Mouse (Mus musculus): ENCODE measurements around the gene Tnik. TPM values are rescaled to one million over a fixed set of nuclear protein-coding genes. Genes with fewer than 3 reads are reported as not detected.
A peak's percentile ranks its signal among the peaks of the same experiment; 100 is the strongest.

Tnik gene
- total RNA-seq, 2 experiments from 2014 or later, result 33.4 to 41.6 TPM

DNA sequence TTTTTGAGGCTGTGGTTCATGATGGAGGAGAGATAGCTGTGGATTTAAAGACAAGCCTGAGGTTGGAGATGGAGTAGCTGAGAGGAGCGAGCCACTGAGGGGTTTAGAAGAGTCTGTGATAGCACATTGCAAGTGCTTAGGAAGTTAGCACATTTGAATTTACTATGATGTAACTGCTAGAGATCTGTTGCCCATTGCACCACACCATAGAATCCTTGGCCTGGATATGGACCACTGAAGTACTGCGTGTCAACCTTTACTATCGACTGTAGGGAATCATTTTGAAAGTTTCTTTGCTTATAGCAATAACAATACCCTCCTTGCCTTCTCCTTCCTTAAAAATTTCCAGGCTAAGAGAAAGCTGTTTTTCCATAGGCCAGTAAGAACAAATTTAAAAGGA is 80.2 kb downstream of the Tnik start:
- intact Hi-C loops (cut with DNase I), result no loop called here
- no peak for DNase-seq

DNA sequence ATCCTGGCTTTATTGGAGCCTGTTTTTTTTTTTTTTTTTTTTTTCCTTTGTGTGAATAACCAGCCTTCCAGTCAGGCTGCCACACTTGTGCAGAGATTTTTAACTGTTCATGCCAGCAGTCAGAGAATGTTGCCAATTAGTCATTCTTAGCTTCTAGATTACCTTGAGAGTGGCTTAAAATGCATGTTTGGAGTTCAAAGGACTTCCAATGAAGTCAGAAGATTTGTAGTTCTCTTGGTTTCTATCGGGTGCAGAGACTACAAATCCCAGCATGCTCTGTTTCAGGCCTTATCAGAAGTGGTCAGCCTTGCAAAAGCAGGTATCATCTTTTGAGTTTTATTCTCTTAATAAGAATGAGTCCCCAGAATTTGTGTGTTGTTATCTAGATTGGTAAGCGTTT is 80.6 kb downstream of the Tnik start:
- DNase-seq, result no peak
- intact Hi-C loops (cut with DNase I), result no loop called here

DNA sequence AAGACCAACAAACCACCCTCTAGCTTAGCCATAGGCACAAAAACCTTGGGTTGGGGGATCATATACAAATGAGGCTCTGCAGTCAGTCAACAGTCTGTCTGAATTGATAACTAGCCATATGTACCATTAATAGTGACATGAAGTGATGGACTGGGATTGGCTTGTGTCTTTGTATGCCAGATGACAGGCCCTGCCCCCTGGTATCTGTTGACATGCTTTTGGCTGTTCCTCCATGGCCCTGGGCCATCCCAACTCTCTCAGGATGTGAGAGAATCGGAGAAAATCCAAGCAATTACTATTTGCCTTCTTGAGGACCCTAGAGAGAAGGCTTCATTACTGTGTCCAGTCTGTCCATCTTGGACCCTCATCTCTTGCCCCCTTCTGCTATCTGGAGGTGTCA is 82.4 kb downstream of the Tnik start:
- intact Hi-C loops (cut with DNase I), result no loop called here

DNA sequence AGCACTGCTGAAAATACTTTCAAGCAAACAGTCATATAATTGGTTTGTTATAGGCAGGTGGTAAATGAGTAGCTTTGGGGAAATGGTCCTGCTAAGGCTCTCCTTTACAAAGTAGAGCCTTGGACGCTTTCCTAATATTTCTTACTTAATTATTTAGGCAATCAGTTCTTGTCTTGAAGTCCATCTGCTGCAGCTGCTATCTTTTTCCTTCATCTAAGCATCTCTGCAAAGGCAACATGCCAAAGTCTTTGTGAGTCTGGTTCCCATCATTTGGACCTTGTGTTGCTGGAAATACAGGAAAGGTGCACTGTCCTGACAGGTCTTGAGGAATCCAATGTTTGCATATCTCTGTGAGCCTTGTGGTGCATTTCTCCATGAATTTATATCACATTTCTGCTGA is 82.9 kb downstream of the Tnik start:
- DNase-seq, result no peak
- intact Hi-C loops (cut with DNase I), result no loop called here

More for the DNA sequence above, 82.4 kb downstream of the Tnik start:
- DNase-seq, result no peak

DNA sequence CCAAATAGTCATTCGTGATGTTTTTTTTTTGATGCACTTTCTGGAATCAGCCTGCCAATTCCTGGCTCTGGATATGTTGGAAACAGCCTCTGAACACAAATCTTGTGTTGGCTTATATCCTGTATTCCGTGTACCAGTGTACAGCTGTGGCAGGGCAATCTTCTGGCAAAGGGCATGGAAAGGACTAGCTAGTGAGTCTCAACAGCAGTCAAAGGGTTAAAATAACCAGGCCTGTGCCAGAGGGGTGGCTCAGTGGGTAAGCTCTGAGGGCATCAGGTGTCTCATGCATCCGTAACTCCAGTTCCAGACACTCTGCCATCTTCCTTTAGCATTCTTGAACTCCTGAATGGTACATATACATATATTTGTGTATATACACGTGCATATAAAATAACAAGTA is 83.5 kb downstream of the Tnik start:
- no peak for DNase-seq
- intact Hi-C loops (cut with DNase I), result no loop called here

DNA sequence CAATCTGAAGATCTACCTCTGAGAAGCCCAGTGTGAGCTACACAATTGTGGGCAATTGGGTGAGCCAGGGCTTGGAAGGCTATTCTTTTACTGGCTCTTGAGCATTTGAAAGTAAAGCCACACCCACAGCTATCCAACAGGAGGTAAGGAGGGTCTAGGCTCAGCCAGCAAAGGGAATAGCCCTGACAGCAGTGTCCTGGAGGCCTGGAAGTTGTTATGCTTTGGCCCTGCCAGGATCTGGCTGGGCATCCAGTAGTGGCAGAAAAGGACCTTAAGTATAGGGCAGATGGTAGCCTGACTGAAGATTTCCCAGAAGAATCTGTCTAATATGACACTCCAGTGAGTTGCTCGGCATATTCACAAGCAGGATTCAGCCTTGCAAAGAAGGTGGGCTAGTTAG is 85.7 kb downstream of the Tnik start:
- intact Hi-C loops (cut with DNase I), result no loop called here

DNA sequence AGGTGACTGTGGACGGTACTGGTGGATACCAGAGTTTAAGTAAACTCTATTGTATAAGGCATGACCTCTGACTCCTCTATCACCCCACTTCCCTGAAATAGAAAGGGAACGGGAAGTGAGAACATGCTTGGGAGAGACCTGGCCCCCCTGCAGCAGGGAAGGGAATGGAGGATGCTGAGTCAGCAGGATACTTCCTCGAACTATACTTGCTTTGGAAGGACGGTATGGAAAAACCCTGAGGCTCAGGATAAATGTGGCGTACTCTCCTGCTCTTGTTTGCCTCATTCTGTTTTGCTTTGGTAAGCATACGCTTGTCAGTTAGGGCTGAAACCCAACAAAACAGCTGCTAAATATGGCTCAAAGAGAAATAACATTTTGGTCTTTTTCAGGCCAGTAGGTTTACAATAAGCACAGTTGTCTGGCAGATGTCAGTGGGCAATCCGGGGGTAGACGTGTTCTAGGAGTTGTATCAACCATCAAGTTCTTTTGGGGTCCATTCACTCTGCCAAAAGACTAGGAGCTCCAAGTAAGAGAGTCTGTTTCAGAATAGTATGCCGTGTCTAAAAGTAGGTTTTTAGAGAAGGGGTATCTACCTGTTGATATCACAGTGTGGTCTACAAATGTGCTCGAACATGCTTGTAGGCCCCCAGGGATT is 87.3 kb downstream of the Tnik start:
- DNase-seq, result no peak
- intact Hi-C loops (cut with DNase I), result no loop called here

More for the DNA sequence above, 85.7 kb downstream of the Tnik start:
- DNase-seq, result no peak

DNA sequence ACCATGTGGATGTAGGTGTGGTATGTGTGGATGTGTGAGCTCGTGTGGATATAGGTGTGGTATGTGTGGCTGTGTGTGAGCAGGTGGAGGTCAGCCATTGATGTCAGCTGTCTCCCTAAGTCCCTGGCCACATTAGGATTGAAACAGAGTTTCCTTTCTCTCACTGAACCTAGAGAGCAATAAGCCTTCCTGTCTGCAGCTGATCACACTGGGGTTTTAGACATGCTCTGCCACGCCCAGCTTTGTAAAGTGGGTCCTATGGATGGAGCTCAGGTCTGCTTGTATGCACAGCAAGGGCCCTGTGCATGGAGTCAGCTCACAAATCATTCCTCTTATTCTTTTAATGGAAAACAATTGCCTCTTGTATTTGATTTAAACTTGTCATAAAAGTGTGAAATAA is 95.4 kb downstream of the Tnik start:
- intact Hi-C loops (cut with DNase I), result no loop called here
- no peak for DNase-seq

DNA sequence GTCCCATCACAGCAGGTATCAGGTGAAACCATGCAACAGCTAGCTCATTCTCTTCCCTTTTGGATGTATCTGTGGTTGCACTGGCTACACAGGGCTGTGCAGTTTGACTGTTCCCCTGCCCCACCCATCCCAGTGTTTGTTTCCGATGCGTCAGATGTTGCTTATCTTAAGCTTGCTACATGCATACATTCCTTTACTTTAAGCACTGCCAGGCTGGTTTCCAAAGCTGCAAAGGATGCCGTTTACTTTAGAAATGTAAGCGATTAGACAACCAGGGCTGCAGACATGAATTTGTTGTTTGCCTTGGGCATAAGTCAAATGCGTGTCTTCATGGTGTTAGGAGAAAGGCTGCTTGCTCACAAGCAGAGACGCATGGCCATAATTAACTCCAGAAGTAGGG is 96.1 kb downstream of the Tnik start:
- intact Hi-C loops (cut with DNase I), result no loop called here
- DNase-seq, result no peak

DNA sequence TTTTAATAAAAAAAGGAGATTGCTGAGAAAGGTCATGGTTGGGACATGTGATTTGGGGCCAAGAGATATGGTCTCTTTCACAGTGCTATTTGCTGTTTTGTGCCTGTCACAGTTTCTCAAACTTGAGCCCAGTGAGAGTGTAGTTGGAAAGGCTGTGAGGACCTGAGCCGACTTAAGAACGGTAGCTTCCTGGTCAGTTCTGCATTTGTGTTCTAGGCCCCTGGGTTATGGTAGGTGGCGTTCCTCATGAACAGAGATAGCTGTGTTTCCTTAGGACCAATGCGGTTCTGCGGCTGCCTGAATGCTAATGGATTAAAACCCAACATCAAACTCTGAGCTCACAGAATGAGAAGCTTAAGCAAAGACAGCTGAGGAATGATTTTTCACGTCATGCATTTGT is 98.0 kb downstream of the Tnik start:
- intact Hi-C loops (cut with DNase I), result no loop called here
- DNase-seq, result no peak

DNA sequence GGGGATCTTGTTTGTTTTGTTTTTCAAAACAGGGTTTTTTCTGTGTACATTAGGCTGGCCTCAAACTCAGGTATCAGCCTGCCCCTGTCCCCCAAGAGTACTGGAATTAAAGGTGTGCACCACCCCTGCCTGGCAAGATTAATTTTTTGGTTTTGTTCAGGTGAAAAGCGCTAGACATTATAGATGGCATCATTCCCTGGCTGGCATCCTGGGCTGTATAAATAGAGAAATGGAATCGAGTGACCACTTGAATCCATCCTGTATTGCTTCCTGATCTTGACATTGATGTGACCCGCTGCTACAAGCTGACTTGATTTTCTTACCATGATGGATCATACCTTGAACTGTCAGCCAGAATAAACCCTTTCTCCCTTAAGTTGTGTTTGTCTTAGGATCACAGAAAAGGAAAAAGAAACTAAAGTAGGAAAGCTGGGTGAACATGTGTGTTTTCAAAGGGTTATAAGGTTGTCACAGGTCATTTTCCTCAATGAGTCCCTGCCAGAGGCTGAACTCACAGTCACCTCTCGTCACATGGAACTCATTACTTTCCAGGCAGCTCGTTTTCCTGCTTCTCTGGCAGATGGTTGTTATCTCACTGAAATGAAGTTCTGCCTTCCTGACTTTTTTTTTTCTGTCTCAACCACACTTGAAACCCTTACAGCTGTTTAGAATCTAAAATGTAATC is 100.6 kb downstream of the Tnik start:
- no peak for DNase-seq
- intact Hi-C loops (cut with DNase I), result no loop called here

DNA sequence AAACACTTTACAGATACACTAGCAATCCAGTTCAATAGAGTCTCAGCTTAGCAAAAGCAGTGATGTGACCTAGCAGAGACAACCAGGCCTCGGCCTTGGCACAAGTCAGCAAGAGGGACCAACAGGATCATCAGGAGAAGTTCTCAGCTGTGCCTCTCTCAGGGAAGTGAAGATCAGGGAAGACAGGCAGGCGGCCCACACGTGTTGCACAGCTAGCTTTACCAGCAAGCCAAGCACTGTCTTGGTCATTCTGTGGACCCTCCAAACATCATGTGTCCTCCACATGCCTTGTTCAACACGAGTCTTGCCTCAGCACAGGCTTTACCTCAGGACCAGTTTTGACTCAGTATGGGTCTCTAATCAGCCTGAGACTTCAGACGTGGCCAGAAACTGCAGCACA is 105.7 kb downstream of the Tnik start:
- no peak for DNase-seq
- intact Hi-C loops (cut with DNase I), result no loop called here

DNA sequence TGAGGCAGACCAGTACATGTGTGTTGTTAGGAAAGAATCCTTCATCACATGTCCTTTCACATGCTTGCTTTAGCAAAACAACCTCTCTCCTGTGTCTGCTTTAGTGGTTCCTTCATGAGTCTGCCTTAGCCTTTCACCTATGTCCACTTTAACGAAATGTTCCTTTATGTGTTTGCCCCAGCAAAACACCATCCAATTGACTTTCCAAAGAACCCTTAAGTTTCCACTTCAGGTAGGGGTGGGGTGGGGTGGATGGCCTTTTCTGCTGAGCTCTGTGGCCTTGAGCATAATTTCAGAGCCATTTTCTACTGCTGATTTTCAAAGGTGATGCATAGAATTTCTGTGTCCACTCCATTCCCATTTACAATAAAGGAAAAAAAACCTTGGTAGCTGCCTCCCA is 106.3 kb downstream of the Tnik start:
- intact Hi-C loops (cut with DNase I), result no loop called here
- DNase-seq, result no peak

DNA sequence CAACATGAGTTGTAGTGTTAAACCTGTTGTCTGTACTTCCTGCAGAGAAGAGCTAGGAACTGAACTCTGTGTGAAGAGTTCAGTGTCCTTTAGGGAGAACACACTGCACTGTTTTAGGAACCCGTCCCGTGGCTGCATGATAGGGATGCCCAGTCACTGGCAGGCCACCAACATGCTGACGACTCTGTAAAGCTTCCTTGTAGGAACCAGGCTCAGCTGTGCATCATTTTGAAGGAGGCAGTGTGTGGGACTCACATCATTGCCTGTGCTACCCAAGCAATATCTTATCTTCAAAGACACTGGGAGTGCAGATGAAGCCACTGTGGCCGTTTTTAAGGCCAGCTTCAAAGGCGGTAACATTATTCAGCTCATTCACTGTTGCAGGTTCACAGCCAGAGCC is 106.7 kb downstream of the Tnik start:
- peak; percentile 43 to 57 for DNase-seq
- intact Hi-C loops (cut with DNase I), result no loop called here

DNA sequence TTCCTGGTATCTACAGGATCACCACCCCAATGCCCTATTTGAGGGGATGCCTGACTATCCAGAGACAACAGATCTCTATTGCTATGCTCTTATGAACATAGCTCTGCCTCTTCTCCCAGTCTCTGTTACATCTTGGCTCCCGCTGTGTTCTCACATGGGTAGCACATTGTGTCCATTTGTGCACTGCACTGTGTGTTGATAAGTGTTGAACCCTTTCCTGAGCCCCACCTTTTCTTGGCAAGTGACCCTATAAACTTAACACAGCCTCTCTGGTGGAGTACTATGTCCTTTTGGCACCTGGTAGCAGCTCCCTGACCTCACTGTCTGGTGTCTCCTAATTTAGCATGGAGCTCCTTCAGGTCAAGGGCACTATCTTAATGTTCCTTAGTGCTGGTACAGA is 108.6 kb downstream of the Tnik start:
- intact Hi-C loops (cut with DNase I), result no loop called here
- peak; percentile 33 to 54 for DNase-seq

DNA sequence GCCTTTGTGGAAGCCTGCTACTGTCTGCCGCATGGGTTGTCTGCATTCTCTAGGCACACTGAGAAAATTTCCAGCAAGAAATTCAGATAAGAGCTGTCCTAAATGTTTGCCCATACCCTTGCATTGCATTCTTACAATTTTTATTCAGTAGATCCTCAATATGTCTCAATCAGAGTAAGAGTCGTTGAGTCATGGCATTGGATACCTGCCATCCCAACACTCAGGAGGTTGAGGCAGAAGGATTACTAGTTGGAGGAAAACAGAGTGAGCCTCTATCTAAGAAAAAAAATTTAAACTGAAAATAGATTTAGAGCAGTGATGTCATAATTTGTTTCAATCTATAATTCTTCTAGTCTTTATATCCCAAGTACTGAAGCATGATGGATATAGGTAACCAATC is 109.4 kb downstream of the Tnik start:
- intact Hi-C loops (cut with DNase I), result no loop called here

DNA sequence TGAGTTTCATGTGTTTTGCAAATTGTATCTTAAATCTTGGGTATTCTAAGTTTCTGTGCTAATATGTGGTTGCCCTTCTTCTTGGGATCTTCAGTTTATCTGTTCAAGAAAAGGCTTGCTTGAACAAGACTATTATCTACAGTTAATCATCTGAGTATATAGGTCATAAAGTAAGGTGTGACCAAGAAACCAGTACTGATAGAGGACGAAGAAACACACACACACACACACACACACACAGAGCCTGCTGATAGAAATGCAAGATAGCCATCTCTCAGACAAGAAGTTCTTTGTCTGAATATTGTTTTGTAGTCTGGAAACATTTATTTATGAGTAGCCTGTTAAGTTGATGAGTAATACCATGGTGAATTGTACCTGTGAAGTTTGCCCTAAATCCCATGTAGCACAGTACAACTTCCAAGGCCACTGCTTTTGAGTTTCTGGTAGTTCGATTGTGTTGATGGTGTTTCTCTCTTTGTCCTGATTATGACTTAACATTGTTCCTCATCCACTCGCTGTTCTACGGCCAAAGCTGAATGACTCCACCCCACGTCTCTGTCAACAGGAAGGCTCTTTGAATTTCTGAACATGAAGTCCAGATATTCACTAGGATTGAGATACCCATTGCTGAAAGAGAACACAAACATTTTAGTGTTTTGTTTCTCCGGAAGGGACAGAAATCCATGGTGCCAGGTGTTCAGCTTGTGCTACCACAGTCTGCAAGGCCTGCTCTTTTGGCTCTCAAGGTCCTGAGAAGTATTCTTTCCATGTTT is 111.9 kb downstream of the Tnik start:
- intact Hi-C loops (cut with DNase I), result no loop called here
- no peak for DNase-seq

More for the DNA sequence above, 109.4 kb downstream of the Tnik start:
- no peak for DNase-seq

DNA sequence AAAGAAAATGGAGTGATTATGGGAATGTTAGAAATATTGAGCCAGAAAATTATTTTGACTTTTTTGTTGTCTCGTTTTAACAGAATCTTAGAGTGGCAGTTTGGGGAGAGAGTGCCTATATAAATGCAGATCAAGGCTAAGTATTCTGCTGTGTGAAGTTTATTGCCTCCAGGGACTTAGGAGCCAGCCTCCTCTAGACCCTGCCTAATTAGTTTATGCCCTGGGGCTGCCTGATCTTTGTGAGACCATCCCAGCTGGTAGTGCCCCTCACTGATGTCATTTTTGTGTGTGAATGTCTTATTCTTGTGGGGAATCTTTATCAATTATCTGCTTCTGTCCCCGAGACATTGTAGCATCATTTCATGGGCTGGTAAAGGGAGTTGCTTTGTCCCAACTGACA is 117.2 kb downstream of the Tnik start:
- DNase-seq, result no peak
- intact Hi-C loops (cut with DNase I), result no loop called here

DNA sequence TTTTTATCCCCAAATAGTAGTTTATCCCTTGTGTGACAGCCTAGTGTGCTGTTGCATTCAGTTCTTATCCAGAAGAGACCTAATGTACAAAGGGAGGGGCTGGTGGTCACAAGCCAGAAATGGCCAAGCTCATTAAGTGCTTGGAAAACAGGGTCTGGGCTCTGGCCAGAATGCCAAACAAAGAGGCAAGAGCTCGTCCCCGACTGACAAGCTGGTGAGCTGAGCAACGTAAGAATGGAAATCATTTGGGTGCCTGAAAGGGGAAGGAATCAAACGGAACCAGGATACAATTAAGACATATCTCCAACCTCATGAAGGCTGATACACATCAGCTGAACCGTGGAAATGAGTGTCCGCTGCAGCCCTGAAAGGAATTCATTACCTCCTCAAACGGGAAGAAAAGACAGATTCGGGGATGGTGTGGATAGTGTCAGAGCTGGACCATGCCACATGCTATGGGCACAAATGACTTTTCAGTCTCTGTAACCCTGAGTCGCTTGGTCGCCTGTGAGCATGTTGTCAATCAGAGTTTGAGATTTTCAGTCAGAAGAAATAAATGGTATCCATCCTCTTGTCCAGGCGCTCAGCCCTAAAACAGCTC is 120.6 kb downstream of the Tnik start:
- peak; percentile 9 to 23 for DNase-seq
- intact Hi-C loops (cut with DNase I), result no loop called here

DNA sequence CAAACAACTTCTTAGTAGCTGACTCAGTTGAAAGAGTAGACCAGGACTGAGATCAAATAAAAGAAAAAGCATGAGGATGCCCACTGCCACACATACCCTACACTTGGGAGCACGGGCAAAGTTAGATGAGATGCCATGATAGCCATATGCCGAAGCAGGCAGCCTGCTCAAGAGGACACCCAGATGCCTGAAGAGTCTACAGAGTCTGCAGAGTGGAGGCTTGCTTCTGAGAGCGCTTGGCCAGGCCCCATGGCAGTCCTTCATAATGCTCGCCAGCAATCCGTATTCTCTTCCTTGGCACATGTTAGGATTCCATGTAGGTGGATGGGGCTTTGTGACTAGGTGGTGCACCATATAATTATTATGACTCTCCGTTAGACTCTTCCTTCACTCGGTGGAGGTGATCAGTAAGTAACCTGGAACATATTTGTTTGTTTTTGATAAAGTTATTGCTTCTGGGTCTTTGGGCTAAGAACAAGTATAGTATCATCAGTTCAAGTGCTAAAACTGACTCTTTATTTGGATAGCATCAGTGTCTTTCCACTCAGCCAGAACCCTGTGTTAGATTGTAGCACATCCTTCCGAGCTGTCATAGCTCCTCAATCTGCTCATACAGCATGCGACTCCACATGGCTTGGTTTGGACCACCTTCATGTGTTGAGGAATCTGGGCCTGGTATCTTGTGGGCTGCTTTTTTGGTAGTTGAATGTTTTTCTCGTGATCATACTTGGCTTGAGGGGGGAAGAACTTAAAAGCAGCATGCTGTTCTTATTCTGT is 122.4 kb downstream of the Tnik start:
- no peak for DNase-seq
- intact Hi-C loops (cut with DNase I), result no loop called here

DNA sequence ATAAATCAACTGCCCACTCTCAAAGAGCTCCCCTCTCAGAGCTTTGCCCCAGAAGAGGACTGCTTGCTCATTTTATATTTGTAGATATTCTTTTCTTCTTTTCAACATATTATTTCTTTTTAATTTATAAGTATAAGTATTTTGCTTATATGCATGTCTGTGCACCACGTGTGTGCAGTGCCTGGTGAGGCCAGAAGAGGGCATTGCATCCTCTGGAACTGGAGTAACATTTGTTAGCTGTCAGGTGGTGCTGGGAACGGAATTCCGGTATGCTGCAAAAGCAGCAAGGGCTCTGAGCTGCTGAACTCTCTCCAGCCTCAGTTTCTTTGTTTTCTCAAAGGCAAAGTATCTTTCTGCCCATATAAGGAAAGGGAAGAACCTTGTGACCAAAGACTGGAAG is 125.5 kb downstream of the Tnik start:
- DNase-seq, result no peak
- intact Hi-C loops (cut with DNase I), result no loop called here

Measured in heart, postnatal 14 days (tissue).